Mouse (Mus musculus) C3H10T1/2 (cell line): ENCODE data around the gene Trp73. TPM values are rescaled to one million over a fixed set of nuclear protein-coding genes. Genes with fewer than 3 reads are reported as not detected.

Source experiments
- polyA plus RNA-seq, 2 experiments: library from polyadenylated mRNA; unstranded; fragments of >200 nt; fragmentation: generic; extraction: Trizol; gene quantifications; one replicate each; pipeline ENCODE4 v1.2.1; 2012; ENCODE audit warnings: missing spikeins in 2 of 2

Gene Trp73
- polyA plus RNA-seq = under 1 TPM in 1 of 2 experiments, not detected in 1; under 0.01 TPM

GRCm38 (mm10) chr4:154140182-154140212 is at the start of gene Trp73:
TSS of gene Trp73 (minus strand) at chr4:154140208.

GRCm38 (mm10) chr4:154170506-154171150 is 30.6 kb upstream of the Trp73 start, which contains the start of gene Megf6:
TSS of gene Megf6 (plus strand) at chr4:154170730.

GRCm38 (mm10) chr4:154160538-154161390 is 20.8 kb upstream of the Trp73 start, which contains the start of gene Tprgl:
TSS of gene Tprgl (minus strand) at chr4:154160666.

GRCm38 (mm10) chr4:154142211-154143040 is 2.4 kb upstream of the Trp73 start, which contains the start of gene Wrap73:
TSS of gene Wrap73 (plus strand) at chr4:154142372.

GRCm38 (mm10) chr4:154042577-154042976 is 97.4 kb downstream of the Trp73 start, which contains the start of gene Ccdc27:
TSS of gene Ccdc27 (minus strand) at chr4:154042677.

GRCm38 (mm10) chr4:154025641-154026440 is 114.2 kb downstream of the Trp73 start, which contains the start of gene Smim1:
TSS of gene Smim1 (minus strand) at chr4:154026230.

GRCm38 (mm10) chr4:154011646-154012089 is 128.3 kb downstream of the Trp73 start, which contains the start of gene Lrrc47:
TSS of gene Lrrc47 (plus strand) at chr4:154011731.

Other genes starting within 250 kb of the Trp73 start
- gene A430005L14Rik, start 183.0 kb downstream of the Trp73 start, polyA plus RNA-seq = 10 to 100 TPM; 24.1 to 25.6 TPM
- gene Dffb, start 165.1 kb downstream of the Trp73 start, polyA plus RNA-seq = 1 to 10 TPM in 1 of 2 experiments, under 1 TPM in 1; 0.43 to 5.0 TPM
- gene Cep104, start 165.0 kb downstream of the Trp73 start, polyA plus RNA-seq = 10 to 100 TPM; 10.5 to 11.0 TPM
- 10 to 100 TPM; 19.1 to 28.1 TPM for gene Lrrc47, start 128.5 kb downstream of the Trp73 start, polyA plus RNA-seq
- gene Smim1, start 114.0 kb downstream of the Trp73 start, polyA plus RNA-seq = 10 to 100 TPM in 1 of 2 experiments, 1 to 10 TPM in 1; 6.9 to 31.0 TPM
- under 1 TPM in 1 of 2 experiments, not detected in 1; 0.02 TPM for gene Ccdc27, start 97.5 kb downstream of the Trp73 start, polyA plus RNA-seq
- 10 to 100 TPM; 16.4 to 19.6 TPM for gene Wrap73, start 2.2 kb upstream of the Trp73 start, polyA plus RNA-seq
- 10 to 100 TPM; 26.4 to 69.1 TPM for gene Tprgl, start 20.5 kb upstream of the Trp73 start, polyA plus RNA-seq
- under 1 TPM; 0.01 to 0.39 TPM for gene Megf6, start 30.5 kb upstream of the Trp73 start, polyA plus RNA-seq
- gene Arhgef16, start 161.5 kb upstream of the Trp73 start, polyA plus RNA-seq = under 1 TPM in 1 of 2 experiments, not detected in 1; 0.08 TPM
- gene B230104I21Rik, start 195.9 kb upstream of the Trp73 start, polyA plus RNA-seq = not detected